Mouse (Mus musculus): ENCODE measurements around the gene Ptpn22.
A peak's percentile ranks its signal among the peaks of the same experiment; 100 is the strongest.

Gene Ptpn22

GRCm38 (mm10) chr3:103850644-103851363, 8.8 kb upstream of the Ptpn22 start:
- peak; percentile 46 for DNase-seq (ENCODE audit: low read depth, low spot score)
- Histone ChIP-seq H3K27me3 (ENCODE audit: control insufficient read depth, insufficient read depth, low read length, poor library complexity, severe bottlenecking) (no peaks in the 10 kb centered on the region), H3K36me3 (ENCODE audit: control insufficient read depth, insufficient read depth, low read length, poor library complexity, severe bottlenecking) (no peaks in the 10 kb centered on the region)

- Histone ChIP-seq H3K27me3 (ENCODE audit: control insufficient read depth, insufficient read depth, low read length, poor library complexity, severe bottlenecking) (no peaks in the 10 kb centered on the region), H3K36me3 (ENCODE audit: control insufficient read depth, insufficient read depth, low read length, poor library complexity, severe bottlenecking) (no peaks in the 10 kb centered on the region)
- DNase-seq (ENCODE audit: low read depth, low spot score), result peak; percentile 14
Measured at GRCm38 (mm10) chr3:103851481-103851880, 8.1 kb upstream of the Ptpn22 start.

- H3K36me3 ChIP-seq (ENCODE audit: control insufficient read depth, insufficient read depth, low read length, poor library complexity, severe bottlenecking), result no peaks in the 10 kb centered on the region
- no peak for DNase-seq (ENCODE audit: low read depth, low spot score)
- H3K27me3 ChIP-seq (ENCODE audit: control insufficient read depth, insufficient read depth, low read length, poor library complexity, severe bottlenecking), result no peaks in the 10 kb centered on the region
Measured at GRCm38 (mm10) chr3:103851882-103852281, 7.7 kb upstream of the Ptpn22 start.

- peak; percentile 93 for DNase-seq (ENCODE audit: low read depth, low spot score)
Measured at GRCm38 (mm10) chr3:103852565-103853299, 6.9 kb upstream of the Ptpn22 start.

GRCm38 (mm10) chr3:103853804-103854203, 5.8 kb upstream of the Ptpn22 start:
- no peaks in the 10 kb centered on the region for H3K27me3 ChIP-seq (ENCODE audit: control insufficient read depth, insufficient read depth, low read length, poor library complexity, severe bottlenecking)
- DNase-seq (ENCODE audit: low read depth, low spot score), result no peak
- no peaks in the 10 kb centered on the region for H3K36me3 ChIP-seq (ENCODE audit: control insufficient read depth, insufficient read depth, low read length, poor library complexity, severe bottlenecking)

More at GRCm38 (mm10) chr3:103852565-103853299, 6.9 kb upstream of the Ptpn22 start:
- H3K36me3 ChIP-seq (ENCODE audit: control insufficient read depth, insufficient read depth, low read length, poor library complexity, severe bottlenecking), result no peaks in the 10 kb centered on the region
- H3K27me3 ChIP-seq (ENCODE audit: control insufficient read depth, insufficient read depth, low read length, poor library complexity, severe bottlenecking), result no peaks in the 10 kb centered on the region

- no peaks in the 10 kb centered on the region for H3K36me3 ChIP-seq (ENCODE audit: control insufficient read depth, insufficient read depth, low read length, poor library complexity, severe bottlenecking)
- DNase-seq (ENCODE audit: low read depth, low spot score), result peak; percentile 54
Measured at GRCm38 (mm10) chr3:103857036-103857805, 2.4 kb upstream of the Ptpn22 start.

GRCm38 (mm10) chr3:103857977-103858563, 1.5 kb upstream of the Ptpn22 start:
- peak; percentile 56 for DNase-seq (ENCODE audit: low read depth, low spot score)
- Histone ChIP-seq H3K27me3 (ENCODE audit: control insufficient read depth, insufficient read depth, low read length, poor library complexity, severe bottlenecking) (no peaks in the 10 kb centered on the region), H3K36me3 (ENCODE audit: control insufficient read depth, insufficient read depth, low read length, poor library complexity, severe bottlenecking) (no peaks in the 10 kb centered on the region)

More at GRCm38 (mm10) chr3:103857036-103857805, 2.4 kb upstream of the Ptpn22 start:
- H3K27me3 ChIP-seq (ENCODE audit: control insufficient read depth, insufficient read depth, low read length, poor library complexity, severe bottlenecking), result no peaks in the 10 kb centered on the region

GRCm38 (mm10) chr3:103859851-103860391, 326 bp downstream of the Ptpn22 start:
- Histone ChIP-seq H3K36me3 (ENCODE audit: control insufficient read depth, insufficient read depth, low read length, poor library complexity, severe bottlenecking) (no peaks in the 10 kb centered on the region), H3K27me3 (ENCODE audit: control insufficient read depth, insufficient read depth, low read length, poor library complexity, severe bottlenecking) (no peaks in the 10 kb centered on the region)
- peak; percentile 78 for DNase-seq (ENCODE audit: low read depth, low spot score)

- peak; percentile 22 for DNase-seq (ENCODE audit: low read depth, low spot score)
- Histone ChIP-seq H3K27me3 (ENCODE audit: control insufficient read depth, insufficient read depth, low read length, poor library complexity, severe bottlenecking) (no peaks in the 10 kb centered on the region), H3K36me3 (ENCODE audit: control insufficient read depth, insufficient read depth, low read length, poor library complexity, severe bottlenecking) (no peaks in the 10 kb centered on the region)
Measured at GRCm38 (mm10) chr3:103862721-103863220, 3.2 kb downstream of the Ptpn22 start.

GRCm38 (mm10) chr3:103864200-103864599, 4.6 kb downstream of the Ptpn22 start:
- DNase-seq (ENCODE audit: low read depth, low spot score), result no peak

GRCm38 (mm10) chr3:103867424-103867971, 7.9 kb downstream of the Ptpn22 start:
- Histone ChIP-seq H3K27me3 (ENCODE audit: control insufficient read depth, insufficient read depth, low read length, poor library complexity, severe bottlenecking) (no peaks in the 10 kb centered on the region), H3K36me3 (ENCODE audit: control insufficient read depth, insufficient read depth, low read length, poor library complexity, severe bottlenecking) (no peaks in the 10 kb centered on the region)
- peak; percentile 73 for DNase-seq (ENCODE audit: low read depth, low spot score)

More at GRCm38 (mm10) chr3:103864200-103864599, 4.6 kb downstream of the Ptpn22 start:
- no peaks in the 10 kb centered on the region for H3K27me3 ChIP-seq (ENCODE audit: control insufficient read depth, insufficient read depth, low read length, poor library complexity, severe bottlenecking)
- no peaks in the 10 kb centered on the region for H3K36me3 ChIP-seq (ENCODE audit: control insufficient read depth, insufficient read depth, low read length, poor library complexity, severe bottlenecking)

GRCm38 (mm10) chr3:103868008-103868407, 8.4 kb downstream of the Ptpn22 start:
- Histone ChIP-seq H3K36me3 (ENCODE audit: control insufficient read depth, insufficient read depth, low read length, poor library complexity, severe bottlenecking) (no peaks in the 10 kb centered on the region), H3K27me3 (ENCODE audit: control insufficient read depth, insufficient read depth, low read length, poor library complexity, severe bottlenecking) (no peaks in the 10 kb centered on the region)
- DNase-seq (ENCODE audit: low read depth, low spot score), result peak; percentile 60

GRCm38 (mm10) chr3:103872663-103873098, 13.1 kb downstream of the Ptpn22 start:
- peak; percentile 83 for DNase-seq (ENCODE audit: low read depth, low spot score)
- H3K27me3 ChIP-seq (ENCODE audit: control insufficient read depth, insufficient read depth, low read length, poor library complexity, severe bottlenecking), result no peaks in the 10 kb centered on the region
- H3K36me3 ChIP-seq (ENCODE audit: control insufficient read depth, insufficient read depth, low read length, poor library complexity, severe bottlenecking), result peaks cover 2% of the 10 kb centered on the region; the same call in 1 of the 2 replicates

- H3K36me3 ChIP-seq (ENCODE audit: control insufficient read depth, insufficient read depth, low read length, poor library complexity, severe bottlenecking), result peaks cover 2% of the 10 kb centered on the region; the same call in 1 of the 2 replicates
- peak; percentile 46 for DNase-seq (ENCODE audit: low read depth, low spot score)
- no peaks in the 10 kb centered on the region for H3K27me3 ChIP-seq (ENCODE audit: control insufficient read depth, insufficient read depth, low read length, poor library complexity, severe bottlenecking)
Measured at GRCm38 (mm10) chr3:103874329-103874728, 14.7 kb downstream of the Ptpn22 start.
